Mouse (Mus musculus) intestine, embryonic 15.5 days (tissue): ENCODE measurements around the gene Mettl24. TPM values are rescaled to one million over a fixed set of nuclear protein-coding genes. Genes with fewer than 3 reads are reported as not detected.

ENCODE experiments used
- ATAC-seq: fragments of 200-750 bp; cut with Nextera tagmentation; 2 replicates; pipeline ENCODE4 v1.8.0; 2017; ENCODE audit warnings: moderate TSS enrichment, moderate library complexity
- H3K27ac ChIP-seq: fragments of 300-500 bp; sonication (generic); 2 replicates; pipeline ENCODE4 v1.5.1; 2015; ENCODE audit warnings: mild to moderate bottlenecking, inconsistent platforms
- H3K27me3 ChIP-seq: fragments of 300-500 bp; sonication (generic); replicated peaks from 2 replicates; pipeline ENCODE4 v1.6.1; 2015; ENCODE audit warnings: inconsistent platforms
- H3K36me3 ChIP-seq: fragments of 300-500 bp; sonication (generic); 2 replicates; pipeline ENCODE4 v1.6.1; 2015; ENCODE audit warnings: inconsistent platforms
- H3K4me1 ChIP-seq: fragments of 300-500 bp; sonication (generic); replicated peaks from 2 replicates; pipeline ENCODE4 v1.6.1; 2015; ENCODE audit warnings: inconsistent platforms
- H3K4me2 ChIP-seq: fragments of 300-500 bp; sonication (generic); replicated peaks from 2 replicates; pipeline ENCODE4 v1.6.1; 2015; ENCODE audit warnings: mild to moderate bottlenecking, inconsistent platforms
- H3K4me3 ChIP-seq: fragments of 300-500 bp; sonication (generic); replicated peaks from 2 replicates; pipeline ENCODE4 v1.5.1; 2015; ENCODE audit warnings: inconsistent platforms
- H3K9ac ChIP-seq: fragments of 300-500 bp; sonication (generic); 2 replicates; pipeline ENCODE4 v1.6.1; 2015; ENCODE audit warnings: inconsistent platforms
- H3K9me3 ChIP-seq: fragments of 300-500 bp; sonication (generic); 2 replicates; pipeline ENCODE4 v1.6.1; 2016; ENCODE audit warnings: inconsistent platforms
- WGBS: fragments of 180-500 bp; shearing (Covaris S2); methylation state at CpG from one replicate; pipeline ENCODE4 v1.1.7; 2015; 5-methylcytosine and 5-hydroxymethylcytosine counted together
- polyA plus RNA-seq: library from polyadenylated mRNA; unstranded; fragments of >200 nt; fragmentation: Nextera tagmentation; extraction: Ambion mirVana; gene quantifications from 2 replicates; pipeline ENCODE4 v1.2.1, GENCODE M21; 2015

Mettl24 gene
- polyA plus RNA-seq, 1 experiment from 2014 or later, result 4.2 TPM

DNA sequence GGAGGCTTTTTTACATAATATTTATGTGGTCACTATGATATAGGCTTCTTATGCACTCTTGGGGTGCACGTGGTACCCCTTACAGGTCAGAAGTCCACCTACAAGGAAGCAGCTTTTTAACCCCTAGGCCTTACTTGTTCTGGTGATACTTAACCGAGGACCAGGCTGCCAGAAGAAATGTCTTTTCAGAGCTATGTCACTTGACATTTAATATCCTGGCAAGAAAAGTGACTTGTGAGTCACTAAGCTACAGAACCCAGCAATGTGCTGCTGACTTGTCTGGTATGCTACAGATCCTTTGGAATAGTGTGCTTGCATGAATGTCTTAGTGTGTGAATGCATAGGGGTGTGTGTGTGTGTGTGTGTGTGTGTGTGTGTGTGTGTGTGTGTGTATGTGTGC is 4.3 kb downstream of the Mettl24 start:
- ATAC-seq, result no peak
- no peaks in the 10 kb centered on the region; the same call in 1 of the 2 replicates for H3K4me1 ChIP-seq
- WGBS, result 71% methylated on average over 2 of the region's 2 CpGs
- H3K36me3 ChIP-seq, result no peaks in the 10 kb centered on the region
- no peak overlapping the region for H3K9ac ChIP-seq
- H3K27ac ChIP-seq, result no peak overlapping the region
- no peaks in the 10 kb centered on the region for H3K27me3 ChIP-seq
- H3K9me3 ChIP-seq, result no peaks in the 10 kb centered on the region
- no peak overlapping the region for H3K4me3 ChIP-seq
- no peak overlapping the region for H3K4me2 ChIP-seq

DNA sequence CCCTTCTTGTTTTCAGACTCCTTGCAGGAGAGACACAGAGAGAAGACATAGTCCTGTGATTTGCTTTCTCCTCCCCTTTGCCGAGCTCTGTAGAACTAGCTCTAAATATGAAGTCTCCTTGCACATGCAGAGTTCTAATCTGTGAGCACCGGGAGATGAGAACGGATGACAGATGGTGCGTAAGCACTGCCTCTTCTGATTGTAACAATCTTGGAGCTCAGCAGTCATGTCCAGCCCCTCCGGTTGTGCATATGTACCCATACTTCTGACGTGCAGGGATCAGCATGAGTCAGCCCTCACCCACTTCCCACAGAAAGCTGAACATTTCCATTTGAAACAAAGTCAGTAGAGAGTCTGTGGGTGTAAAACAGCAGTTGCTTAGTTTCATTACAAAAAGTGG is 5.2 kb downstream of the Mettl24 start:
- Histone ChIP-seq H3K27ac (no peak overlapping the region), H3K4me3 (no peak overlapping the region), H3K4me2 (no peak overlapping the region), H3K9me3 (no peaks in the 10 kb centered on the region), H3K4me1 (no peaks in the 10 kb centered on the region; the same call in 1 of the 2 replicates), H3K9ac (no peak overlapping the region), H3K36me3 (no peaks in the 10 kb centered on the region), H3K27me3 (no peaks in the 10 kb centered on the region)
- WGBS, result 83% methylated on average over 6 of the region's 6 CpGs
- ATAC-seq, result no peak

DNA sequence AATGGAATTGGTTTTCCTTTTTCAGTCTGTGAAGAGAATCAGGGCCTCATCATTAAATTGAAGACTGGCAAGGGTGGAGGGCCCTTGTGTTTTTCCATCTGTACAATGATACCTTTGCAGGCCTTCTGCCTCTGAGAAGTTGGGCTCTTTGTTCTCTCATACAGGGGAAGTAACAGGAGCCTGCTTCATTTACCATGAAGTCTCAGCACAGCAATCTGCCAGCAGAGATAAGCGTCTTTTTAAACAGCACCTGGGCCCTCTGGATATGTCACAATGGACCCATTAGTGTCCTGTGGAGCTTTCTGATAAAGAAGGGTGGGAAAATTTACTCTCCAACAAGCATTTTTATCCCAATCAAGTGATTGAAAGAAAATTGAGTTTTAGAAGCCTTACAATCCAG is 5.8 kb downstream of the Mettl24 start:
- Histone ChIP-seq H3K9me3 (no peaks in the 10 kb centered on the region), H3K27ac (no peak overlapping the region), H3K36me3 (no peaks in the 10 kb centered on the region), H3K4me3 (no peak overlapping the region), H3K9ac (no peak overlapping the region), H3K27me3 (no peaks in the 10 kb centered on the region), H3K4me1 (no peaks in the 10 kb centered on the region; the same call in 1 of the 2 replicates), H3K4me2 (no peak overlapping the region)
- ATAC-seq, result no peak
- WGBS, result 60% methylated on average over 1 of the region's 1 CpGs

DNA sequence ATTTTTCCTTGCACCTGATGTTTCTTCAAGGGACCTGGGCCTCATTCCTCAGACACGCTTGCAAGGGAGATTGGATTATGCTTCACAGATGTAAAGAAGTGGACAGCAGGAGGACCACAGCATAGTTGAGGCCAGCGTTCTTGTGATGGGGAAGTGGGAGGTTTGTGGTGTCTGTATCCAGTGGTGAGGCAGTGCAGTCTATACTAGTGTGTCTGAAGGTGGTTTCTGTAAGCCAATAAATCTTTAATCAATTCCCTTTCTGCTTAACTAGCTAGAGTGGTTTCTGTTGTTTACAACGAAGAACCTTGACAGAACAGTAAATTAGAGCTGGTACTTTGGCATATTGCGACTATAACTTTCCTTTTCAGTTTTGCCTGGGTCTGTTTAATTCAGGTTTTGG is 15.6 kb downstream of the Mettl24 start:
- Histone ChIP-seq H3K9me3 (no peaks in the 10 kb centered on the region), H3K4me1 (no peaks in the 10 kb centered on the region), H3K36me3 (no peaks in the 10 kb centered on the region), H3K27me3 (no peaks in the 10 kb centered on the region), H3K27ac (no peak overlapping the region), H3K9ac (no peak overlapping the region), H3K4me2 (no peak overlapping the region), H3K4me3 (no peak overlapping the region)
- ATAC-seq, result no peak
- WGBS, result 54% methylated on average over 4 of the region's 4 CpGs

DNA sequence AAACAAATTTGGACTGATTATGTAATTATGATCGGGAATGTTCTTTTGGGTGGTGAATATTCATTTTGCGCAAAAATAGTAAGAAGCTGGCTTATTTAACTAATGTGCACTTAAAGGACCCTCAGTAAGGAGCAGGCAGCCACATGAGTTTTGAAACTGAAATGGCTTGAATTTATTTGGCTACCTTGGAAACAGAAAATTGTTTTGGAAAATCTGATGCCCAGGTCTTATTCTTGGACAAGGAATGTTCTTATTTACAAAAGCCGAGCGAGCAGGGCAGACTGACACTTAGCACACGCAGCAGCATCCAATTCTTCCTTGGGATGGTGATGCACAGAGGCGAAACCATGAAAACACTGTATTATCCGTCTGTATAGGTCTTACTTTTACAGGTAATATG is 28.0 kb downstream of the Mettl24 start:
- WGBS, result 62% methylated on average over 7 of the region's 7 CpGs

DNA sequence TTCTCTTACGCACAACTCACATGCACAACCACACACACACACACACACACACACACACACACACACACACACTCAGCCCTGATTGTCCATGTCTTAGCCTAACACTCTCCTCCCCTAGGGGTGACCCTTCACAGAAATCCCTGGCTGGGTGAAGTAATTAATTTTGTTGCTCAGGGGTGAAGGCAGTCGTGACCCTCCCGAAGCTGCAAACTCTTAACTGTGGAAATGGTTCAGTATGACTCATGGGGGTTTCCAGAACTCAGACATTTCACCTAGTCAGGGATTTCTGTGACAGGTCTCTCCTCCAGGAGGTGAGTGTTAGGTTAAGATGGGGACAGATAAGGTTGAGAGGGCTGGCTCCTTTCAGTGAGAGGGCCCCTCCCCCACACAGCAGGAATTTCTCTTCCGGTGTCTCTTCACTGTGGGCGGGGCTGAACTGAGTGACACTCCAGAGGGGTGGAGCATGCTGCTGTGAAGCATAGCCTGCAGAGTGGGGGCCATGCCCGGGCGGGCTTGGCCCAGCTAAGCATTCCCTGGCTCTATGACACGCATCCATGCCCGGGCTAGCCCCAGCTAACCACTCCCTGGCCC is 30.0 kb downstream of the Mettl24 start:
- Histone ChIP-seq H3K27me3 (no peaks in the 10 kb centered on the region), H3K4me3 (no peak overlapping the region), H3K4me1 (0 out of 2 replicates have a peak, but pooled peaks cover 8% of the 10 kb centered on the region), H3K4me2 (peak overlapping the region; percentile 30), H3K9me3 (no peaks in the 10 kb centered on the region), H3K36me3 (no peaks in the 10 kb centered on the region), H3K27ac (no peak overlapping the region), H3K9ac (no peak overlapping the region)
- ATAC-seq, result peak; percentile 86
- 31% methylated on average over 9 of the region's 9 CpGs for WGBS

More for the DNA sequence above, 28.0 kb downstream of the Mettl24 start:
- H3K27me3 ChIP-seq, result no peaks in the 10 kb centered on the region
- H3K4me2 ChIP-seq, result no peak overlapping the region
- no peaks in the 10 kb centered on the region for H3K9me3 ChIP-seq
- H3K27ac ChIP-seq, result no peak overlapping the region
- no peak overlapping the region for H3K9ac ChIP-seq
- H3K4me1 ChIP-seq, result 0 out of 2 replicates have a peak, but pooled peaks cover 6% of the 10 kb centered on the region
- H3K36me3 ChIP-seq, result no peaks in the 10 kb centered on the region
- ATAC-seq, result no peak
- H3K4me3 ChIP-seq, result no peak overlapping the region

DNA sequence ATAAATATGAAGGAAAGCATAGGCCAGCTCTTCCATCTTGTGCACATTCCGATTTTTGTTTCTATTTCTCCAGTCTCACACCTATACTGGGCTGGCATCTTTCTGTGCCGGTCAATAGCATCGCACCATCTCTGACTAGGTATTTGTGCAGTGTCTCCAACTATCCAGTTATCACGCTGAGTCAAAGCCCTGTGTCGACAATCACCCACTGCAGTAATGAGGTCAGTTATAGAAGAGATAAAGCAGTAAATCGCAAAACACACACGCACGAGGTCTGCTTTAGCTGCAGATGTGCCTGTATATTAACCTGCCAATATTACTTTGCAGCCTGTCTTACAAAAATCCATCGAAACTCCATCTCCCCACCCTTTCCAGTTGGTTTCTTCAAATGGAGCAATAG is 30.7 kb downstream of the Mettl24 start:
- 0 out of 2 replicates have a peak, but pooled peaks cover 8% of the 10 kb centered on the region for H3K4me1 ChIP-seq
- H3K36me3 ChIP-seq, result no peaks in the 10 kb centered on the region
- WGBS, result 63% methylated on average over 9 of the region's 9 CpGs
- no peak overlapping the region for H3K9ac ChIP-seq
- H3K4me2 ChIP-seq, result peak overlapping the region; percentile 30; the same call in 1 of the 2 replicates
- no peak for ATAC-seq
- no peak overlapping the region for H3K27ac ChIP-seq
- H3K27me3 ChIP-seq, result no peaks in the 10 kb centered on the region
- no peaks in the 10 kb centered on the region for H3K9me3 ChIP-seq
- no peak overlapping the region for H3K4me3 ChIP-seq

DNA sequence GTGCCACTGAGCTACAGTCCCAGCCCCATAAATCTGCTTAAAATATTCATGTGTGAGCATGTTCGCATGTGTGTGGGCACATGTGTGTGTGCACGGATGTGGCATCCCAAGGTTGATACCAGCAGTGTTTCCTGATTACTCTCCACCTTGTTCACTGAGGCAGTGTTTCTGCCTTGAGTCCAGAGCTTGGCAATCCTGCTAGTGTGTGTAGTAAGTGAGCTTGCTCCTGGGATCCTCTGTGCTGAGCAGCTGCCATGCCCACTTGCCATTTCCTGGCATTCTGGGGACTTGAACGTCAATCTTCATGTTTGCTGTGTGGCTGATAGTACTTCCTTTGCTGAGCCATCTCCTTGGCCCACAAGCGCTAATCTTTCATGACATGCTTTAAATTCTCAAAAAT is 32.1 kb downstream of the Mettl24 start:
- Histone ChIP-seq H3K9ac (no peak overlapping the region), H3K27me3 (no peaks in the 10 kb centered on the region), H3K4me3 (no peak overlapping the region), H3K4me1 (0 out of 2 replicates have a peak, but pooled peaks cover 12% of the 10 kb centered on the region), H3K36me3 (no peaks in the 10 kb centered on the region), H3K4me2 (no peak overlapping the region), H3K9me3 (no peaks in the 10 kb centered on the region), H3K27ac (no peak overlapping the region)
- WGBS, result 89% methylated on average over 4 of the region's 4 CpGs
- no peak for ATAC-seq

DNA sequence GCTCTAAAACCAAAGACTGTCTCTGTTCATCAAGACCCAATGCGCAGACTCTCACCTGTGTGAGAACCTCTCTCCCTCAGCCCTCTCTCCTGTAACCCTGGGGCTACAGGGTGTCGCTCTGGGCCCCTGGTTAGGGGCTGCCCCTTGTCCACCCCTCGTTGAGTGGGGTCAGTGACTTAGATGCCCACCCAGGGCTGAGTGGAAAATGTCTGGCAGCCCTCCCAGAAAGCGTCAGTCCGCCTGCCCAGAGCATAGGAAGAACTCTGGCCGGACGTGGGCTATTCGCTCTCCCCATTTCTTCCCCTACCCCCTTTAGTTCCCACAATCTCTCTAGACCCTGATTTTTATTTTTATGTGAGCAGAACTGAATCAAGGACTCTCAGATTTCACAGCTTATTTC is 33.2 kb downstream of the Mettl24 start:
- Histone ChIP-seq H3K9me3 (no peaks in the 10 kb centered on the region), H3K9ac (no peak overlapping the region), H3K36me3 (no peaks in the 10 kb centered on the region), H3K4me3 (no peak overlapping the region), H3K27me3 (no peaks in the 10 kb centered on the region), H3K27ac (no peak overlapping the region), H3K4me1 (0 out of 2 replicates have a peak, but pooled peaks cover 12% of the 10 kb centered on the region), H3K4me2 (no peak overlapping the region)
- 64% methylated on average over 8 of the region's 8 CpGs for WGBS
- no peak for ATAC-seq

DNA sequence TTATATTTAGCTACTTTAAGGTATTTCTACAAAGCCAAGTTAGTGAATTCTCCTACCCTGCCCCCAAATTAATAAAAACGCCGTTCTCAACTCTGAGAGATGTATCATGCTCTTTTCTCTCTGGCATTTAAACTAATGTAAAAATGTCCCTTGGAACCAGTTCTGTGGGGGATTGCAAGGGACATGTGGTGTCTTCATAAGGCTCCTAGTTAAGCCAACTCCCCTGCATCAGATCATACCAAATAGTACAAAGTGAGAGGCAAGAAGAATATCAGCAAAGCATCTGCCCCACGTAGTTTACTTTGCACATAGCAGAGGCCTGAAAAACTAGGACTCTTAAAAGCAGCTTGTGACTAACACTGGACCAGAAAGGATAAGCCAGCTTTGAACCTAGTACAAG is 33.6 kb downstream of the Mettl24 start:
- Histone ChIP-seq H3K27me3 (no peaks in the 10 kb centered on the region), H3K27ac (no peak overlapping the region), H3K4me1 (0 out of 2 replicates have a peak, but pooled peaks cover 12% of the 10 kb centered on the region), H3K9me3 (no peaks in the 10 kb centered on the region), H3K9ac (no peak overlapping the region), H3K4me2 (no peak overlapping the region), H3K36me3 (no peaks in the 10 kb centered on the region), H3K4me3 (no peak overlapping the region)
- ATAC-seq, result no peak
- 49% methylated on average over 3 of the region's 3 CpGs for WGBS

DNA sequence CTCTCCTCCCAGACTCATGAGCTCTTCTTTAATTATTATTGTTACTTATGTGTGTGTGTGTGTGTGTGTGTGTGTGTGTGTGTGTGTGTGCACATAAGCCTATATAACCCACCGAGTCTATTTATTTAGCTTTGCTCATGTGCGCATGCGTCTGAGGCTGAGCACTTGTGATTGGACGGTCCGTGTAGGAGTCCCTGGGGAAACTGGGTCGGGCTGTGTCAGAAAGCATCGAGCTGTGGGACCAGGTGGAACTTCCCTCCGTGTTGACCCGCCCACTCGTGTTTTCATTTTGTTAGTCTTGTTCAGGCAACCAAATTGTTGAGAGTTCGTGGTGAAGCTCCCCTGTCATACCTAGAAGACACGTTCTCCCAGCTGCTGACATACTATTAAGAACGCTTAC is 35.3 kb downstream of the Mettl24 start:
- Histone ChIP-seq H3K9me3 (no peaks in the 10 kb centered on the region), H3K36me3 (no peaks in the 10 kb centered on the region), H3K27ac (no peak overlapping the region), H3K4me1 (0 out of 2 replicates have a peak, but pooled peaks cover 9% of the 10 kb centered on the region), H3K9ac (no peak overlapping the region), H3K27me3 (no peaks in the 10 kb centered on the region), H3K4me3 (no peak overlapping the region), H3K4me2 (no peak overlapping the region)
- no peak for ATAC-seq
- 88% methylated on average over 13 of the region's 13 CpGs for WGBS

DNA sequence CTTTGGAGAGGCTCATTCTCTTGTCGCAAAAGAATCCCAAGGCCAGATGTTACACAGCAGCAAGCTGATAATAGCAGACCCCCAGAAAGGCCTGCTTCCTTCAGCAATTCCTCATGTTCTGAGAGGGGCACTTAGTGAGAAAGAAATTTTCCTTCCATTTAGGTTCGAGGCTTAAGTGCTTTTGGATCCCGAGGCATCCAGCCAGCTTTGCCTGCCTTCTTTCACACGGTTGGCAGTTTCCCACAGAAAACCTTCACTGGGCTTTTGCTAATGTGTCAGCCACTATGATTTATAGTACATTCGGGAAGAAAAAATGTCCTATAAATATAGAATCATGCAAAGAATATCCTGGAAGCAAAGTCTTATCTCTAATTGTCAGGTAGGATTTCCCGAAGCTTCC is 36.0 kb downstream of the Mettl24 start:
- Histone ChIP-seq H3K9ac (no peak overlapping the region), H3K4me2 (no peak overlapping the region), H3K4me1 (0 out of 2 replicates have a peak, but pooled peaks cover 8% of the 10 kb centered on the region), H3K36me3 (no peaks in the 10 kb centered on the region), H3K4me3 (no peak overlapping the region), H3K27ac (no peak overlapping the region), H3K9me3 (no peaks in the 10 kb centered on the region), H3K27me3 (no peaks in the 10 kb centered on the region)
- 42% methylated on average over 6 of the region's 6 CpGs for WGBS
- no peak; the same call in 1 of the 2 replicates for ATAC-seq

DNA sequence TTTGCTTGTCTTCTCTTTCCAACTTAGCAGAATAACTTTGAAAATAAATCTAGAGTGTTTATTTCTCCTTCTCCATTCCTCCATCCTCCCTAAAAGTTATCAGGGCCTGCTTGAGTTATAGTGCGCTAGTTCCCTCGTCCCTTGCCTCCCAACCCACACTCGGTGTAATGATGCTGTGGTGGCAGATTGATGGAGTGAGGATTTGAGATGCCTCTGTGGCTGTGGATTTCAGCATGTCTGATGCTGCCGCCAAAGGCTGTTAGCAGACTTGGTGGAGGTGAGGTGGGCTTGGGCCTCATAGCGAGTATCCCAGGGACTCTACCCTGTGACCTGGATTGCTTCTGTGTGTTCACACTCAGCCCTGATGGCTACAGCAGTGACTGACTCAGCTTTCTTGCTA is 37.8 kb downstream of the Mettl24 start:
- no peak for ATAC-seq
- 0 out of 2 replicates have a peak, but pooled peaks cover 8% of the 10 kb centered on the region for H3K4me1 ChIP-seq
- WGBS, result 59% methylated on average over 5 of the region's 5 CpGs

More for the DNA sequence above, 37.8 kb downstream of the Mettl24 start:
- no peaks in the 10 kb centered on the region for H3K27me3 ChIP-seq
- H3K4me2 ChIP-seq, result no peak overlapping the region
- H3K9me3 ChIP-seq, result no peaks in the 10 kb centered on the region
- no peaks in the 10 kb centered on the region for H3K36me3 ChIP-seq
- no peak overlapping the region for H3K9ac ChIP-seq
- no peak overlapping the region for H3K27ac ChIP-seq
- H3K4me3 ChIP-seq, result no peak overlapping the region
